Mouse (Mus musculus): Measurements from ENCODE around the gene Acss1.

- TF ChIP-seq CTCF (IDR thresholded peaks at IDR 0.05; ENCODE audit: borderline replicate concordance, insufficient read depth, low read length) (no peak), POLR2A (IDR thresholded peaks at IDR 0.05; ENCODE audit: low read depth, low read length) (no peak)
Observed at GRCm38 (mm10) chr2:150576256-150576655, 92.0 kb downstream of the Acss1 start.

All from embryonic fibroblast, embryonic 13.5 days (primary cell).